Mouse (Mus musculus) R1 (cell line): ENCODE results near the gene Nid1.
"Not testable (repeated sequence)": the region's sequence is repeated elsewhere in the genome, so short reads cannot be mapped to it uniquely, and the experiment has no call there.

Experiments
- DNase-seq: peaks from one replicate; pipeline ENCODE4 v3.0.0-alpha.2; 2018; ENCODE audit warnings: low read depth, low spot score

Gene Nid1

DNA sequence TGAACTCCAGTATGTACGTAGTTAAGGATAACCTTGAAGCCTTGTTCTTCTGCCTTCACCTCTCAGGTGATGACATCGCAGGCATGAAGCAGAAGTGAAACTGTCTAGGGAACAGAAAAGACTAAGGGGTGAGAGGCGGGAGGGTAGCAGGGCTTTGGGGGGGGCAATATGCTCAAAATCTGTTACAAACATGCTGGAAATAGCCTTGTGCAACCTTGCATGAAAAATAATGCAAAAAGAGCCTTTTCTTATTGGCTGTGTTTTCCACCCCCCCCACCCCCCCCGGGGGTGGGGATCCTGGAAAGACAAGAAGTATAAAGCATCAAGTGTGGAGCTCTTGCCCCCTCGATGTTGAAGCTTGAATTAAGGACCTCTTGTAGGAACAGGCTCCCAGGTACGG lies 16.0 kb downstream of the Nid1 start:
- not testable (repeated sequence) for DNase-seq

DNA sequence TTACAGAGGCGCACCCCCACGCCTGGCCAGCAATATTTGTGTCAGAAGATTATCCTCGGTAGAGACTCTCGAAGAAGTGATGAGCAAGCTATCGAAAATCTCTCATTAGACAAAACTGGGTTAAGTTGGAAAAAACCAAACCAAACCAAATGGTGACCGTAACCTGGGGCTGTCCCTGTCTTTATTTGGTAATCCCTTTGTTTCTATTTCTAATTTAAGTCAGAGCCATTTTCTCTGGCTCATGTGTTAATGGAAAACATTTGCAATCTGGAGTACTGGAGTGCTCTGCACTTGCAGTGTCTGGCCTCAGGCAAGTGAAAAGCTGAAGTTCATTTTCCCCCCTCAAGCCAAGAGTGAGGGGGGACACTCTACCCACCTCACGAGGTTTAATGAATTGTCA lies 16.9 kb downstream of the Nid1 start:
- not testable (repeated sequence) for DNase-seq

DNA sequence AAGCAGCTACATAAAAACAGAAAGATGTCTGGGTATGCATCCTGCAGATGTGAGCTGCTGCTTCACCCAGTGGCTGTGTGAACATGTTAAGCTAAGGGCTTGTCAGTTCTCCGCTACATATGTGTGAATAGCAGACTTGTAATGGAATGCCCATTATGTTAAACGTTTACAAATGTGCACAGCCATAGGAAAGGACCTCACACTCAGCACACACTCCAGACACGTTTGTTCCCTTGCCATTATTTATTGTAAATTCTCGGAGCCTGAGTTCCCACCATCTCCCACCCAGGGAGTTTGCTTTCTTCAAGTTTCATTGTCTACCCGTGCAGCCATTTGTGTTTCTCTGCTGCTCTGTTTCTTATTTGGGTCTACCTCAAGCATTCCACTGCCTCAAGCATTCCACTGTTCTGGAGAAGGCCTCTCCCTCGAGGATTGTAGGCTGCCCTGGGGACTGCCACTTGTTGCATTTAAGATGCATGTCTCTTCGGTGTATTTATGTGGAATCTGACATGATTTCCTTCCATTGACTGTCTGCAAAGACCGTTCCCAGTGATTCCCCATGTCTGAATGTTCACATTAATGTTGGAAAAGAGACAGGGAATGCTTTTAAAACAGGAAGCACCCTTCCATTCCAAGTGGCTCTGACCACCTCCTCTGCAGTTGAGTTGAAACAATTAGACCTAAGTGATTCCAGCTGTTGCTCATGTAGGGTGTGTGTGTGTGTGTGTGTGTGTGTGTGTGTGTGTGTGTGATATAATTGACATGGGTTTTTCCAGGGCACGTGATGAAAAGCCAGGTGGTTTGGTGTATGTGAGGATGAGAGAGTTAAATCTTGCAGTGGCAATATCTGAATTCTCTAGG lies 18.5 kb downstream of the Nid1 start:
- DNase-seq, result not testable (repeated sequence)

DNA sequence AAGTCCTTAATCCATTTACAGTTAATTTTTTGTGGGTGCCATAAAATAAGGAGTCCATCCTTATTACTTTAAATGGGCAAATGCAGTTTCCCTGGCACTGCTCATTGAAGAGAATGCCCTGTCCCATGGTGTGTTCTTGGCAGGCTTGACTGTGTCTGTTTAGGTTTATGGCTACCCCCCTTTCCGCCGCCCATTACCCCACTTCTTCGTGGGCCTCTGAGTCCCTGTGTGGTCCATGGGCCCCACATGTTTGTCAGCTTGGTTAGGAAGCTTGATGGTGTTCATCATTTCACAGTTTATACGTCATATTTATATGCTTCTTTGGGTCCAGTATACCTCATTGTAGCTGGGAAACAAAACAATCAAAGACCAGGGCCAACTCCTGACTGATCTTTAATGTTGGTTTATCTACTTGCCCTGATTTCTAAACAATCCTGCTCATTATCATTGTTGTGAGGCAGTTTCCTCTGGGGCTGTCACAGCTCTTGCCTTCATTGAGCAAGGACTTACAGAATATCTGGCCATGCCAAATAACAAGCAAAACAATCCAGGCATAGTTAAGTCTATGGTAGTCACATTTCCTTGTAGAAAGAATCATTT lies 20.9 kb downstream of the Nid1 start:
- DNase-seq, result no peak

DNA sequence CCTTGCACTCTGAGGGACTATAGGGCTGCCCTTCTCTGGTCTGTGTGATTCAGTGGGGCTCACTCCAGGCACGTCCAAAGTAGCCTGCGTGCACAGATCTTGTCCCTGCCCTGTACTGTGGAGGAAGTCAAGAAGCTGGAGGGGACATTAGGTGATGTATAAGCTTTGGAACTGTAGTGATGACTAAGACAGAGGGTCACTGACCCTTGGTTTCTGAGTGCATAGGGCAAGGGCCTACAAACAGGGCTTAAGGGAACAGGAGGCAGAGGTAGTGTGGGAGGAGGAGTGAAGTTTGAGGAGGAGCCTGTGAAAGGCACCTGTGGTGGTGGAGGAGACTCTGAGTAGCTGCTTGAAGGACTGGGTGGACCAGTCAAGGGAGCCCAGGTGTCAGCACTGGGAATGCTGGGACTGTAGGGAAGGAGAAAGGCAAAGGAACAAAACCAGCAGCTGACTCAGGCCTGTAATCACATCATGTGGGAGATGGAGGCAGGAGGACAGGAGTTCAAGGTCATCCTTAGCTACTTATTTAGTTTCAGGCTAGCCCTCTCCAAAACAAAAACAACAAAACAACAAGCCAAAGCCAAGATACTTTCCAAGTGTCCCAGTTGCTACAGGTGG lies 23.3 kb downstream of the Nid1 start:
- peak; percentile 67 for DNase-seq

DNA sequence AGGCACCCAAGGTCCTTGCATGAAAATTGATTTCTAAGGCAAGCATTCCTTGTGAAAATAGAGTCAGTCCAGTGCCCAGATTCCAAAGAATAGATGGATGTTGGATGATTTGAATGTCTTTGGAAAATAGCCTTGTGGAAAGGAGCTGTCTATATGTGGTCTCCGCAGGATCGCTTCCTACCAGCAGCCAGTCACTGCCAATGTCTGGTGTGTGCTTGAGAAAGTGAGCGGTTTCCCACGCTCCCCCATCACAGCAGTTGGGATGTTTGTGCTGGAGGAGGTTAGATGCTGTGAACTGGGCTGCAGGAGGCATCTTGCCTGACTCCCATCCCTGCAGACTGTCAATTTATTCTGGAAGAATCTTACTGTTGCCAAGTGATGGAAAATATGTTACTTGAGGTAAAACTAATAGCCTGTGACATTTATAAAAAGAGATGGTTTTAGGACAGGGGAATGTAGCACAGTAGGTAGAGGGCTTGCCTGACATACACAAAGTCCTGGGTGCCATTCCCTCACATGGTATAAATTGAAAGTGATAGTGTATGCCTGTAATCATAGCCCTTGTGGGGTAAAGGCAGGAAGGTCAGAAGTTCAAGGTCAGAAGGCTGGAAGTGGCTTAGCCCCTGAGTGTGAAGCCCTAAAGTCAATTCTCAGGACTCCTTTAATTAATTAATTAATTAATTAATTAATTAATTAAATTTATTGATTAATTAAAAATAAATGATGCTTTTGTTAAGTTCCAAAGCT lies 24.3 kb downstream of the Nid1 start:
- DNase-seq, result peak; percentile 55

DNA sequence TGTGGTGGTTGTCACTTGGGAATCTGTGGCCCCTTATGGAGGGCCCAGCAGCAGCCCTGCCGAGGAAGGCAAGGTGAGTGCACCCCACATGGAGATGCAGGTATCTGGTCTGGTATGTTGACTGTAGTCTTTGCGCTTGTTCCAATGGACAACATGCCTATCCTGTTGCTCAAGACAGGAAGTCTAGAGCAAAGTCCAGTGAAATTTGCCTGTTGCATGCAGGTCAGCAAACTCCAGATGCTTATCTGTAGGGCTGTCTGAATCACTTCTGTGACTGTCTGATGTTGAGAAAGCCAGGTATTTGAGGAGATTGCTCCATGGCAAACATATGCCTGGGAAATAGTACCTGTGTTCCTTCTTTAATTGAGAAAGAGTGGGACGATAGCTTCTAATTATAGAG lies 26.6 kb downstream of the Nid1 start:
- DNase-seq, result no peak

DNA sequence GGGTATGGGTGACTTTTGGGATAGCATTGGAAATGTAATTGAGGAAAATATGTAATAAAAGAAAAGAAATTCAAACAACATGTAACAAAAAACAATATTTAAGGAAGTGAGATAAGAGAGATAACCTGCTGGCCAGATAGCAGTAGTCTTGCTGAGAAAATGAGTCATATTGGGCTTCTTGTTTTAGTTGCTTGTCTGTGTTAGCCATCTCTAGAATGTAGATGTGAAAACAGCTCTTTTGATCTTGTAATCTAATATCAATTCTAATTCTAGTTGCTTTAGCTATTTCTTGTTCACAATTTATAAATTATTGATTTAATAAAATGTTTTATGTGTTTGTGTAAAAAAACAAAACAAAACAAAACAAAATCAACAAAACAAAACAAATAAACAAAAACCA lies 29.9 kb downstream of the Nid1 start:
- not testable (repeated sequence) for DNase-seq

DNA sequence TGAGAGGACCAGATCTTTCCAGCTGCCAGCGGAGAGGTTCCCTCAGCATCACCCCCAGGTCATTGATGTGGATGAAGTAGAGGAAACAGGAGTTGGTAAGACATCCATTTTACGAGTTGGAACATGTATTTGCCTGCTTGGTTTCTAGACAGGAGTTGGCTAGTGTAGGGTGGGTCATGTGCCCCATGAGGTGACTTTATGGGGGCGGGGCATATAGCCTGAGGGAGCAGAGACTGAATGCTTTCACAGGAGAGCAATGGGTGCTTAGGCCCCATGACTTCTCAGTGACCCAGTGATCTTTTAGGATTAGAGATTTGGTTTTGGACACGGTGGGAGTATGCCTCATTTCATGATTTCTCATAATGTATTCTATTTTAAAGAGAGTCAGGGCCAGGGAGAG lies 31.2 kb downstream of the Nid1 start:
- no peak for DNase-seq

DNA sequence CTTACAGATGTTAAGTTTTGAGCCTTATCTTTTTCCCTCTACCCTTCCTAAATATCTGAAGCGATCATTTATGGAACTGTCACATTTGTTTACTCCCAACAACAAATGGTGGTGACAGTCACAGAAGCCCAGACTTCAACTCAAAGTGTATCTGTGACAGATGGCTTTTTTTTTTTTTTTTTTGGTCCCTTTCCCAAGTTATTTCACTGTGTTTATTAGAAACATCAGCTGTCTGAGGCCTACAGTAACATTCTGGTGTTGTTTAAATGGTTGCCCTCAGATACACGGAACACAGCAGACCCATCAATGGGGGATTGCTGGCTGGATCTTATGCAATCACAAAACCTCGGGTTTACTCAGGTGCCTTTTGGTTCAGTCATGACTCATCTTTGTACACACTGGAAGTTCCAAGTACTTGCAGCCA lies 34.0 kb downstream of the Nid1 start:
- DNase-seq, result no peak

DNA sequence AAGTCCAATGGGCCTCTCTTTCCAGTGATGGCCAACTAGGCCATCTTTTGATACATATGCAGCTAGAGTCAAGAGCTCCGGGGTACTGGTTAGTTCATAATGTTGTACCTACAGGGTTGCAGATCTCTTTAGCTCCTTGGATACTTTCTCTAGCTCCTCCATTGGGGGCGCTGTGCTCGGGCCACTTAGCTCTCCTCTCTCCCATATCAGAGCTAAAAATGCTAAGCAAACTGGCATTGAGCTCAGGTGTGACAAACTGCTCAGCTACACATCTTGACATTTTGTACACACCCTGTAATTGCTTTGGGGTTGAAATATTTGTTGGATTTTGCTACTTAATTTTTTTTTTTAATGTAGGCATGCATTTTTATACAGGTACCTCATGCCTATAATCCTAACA lies 37.1 kb downstream of the Nid1 start:
- peak; percentile 58 for DNase-seq

DNA sequence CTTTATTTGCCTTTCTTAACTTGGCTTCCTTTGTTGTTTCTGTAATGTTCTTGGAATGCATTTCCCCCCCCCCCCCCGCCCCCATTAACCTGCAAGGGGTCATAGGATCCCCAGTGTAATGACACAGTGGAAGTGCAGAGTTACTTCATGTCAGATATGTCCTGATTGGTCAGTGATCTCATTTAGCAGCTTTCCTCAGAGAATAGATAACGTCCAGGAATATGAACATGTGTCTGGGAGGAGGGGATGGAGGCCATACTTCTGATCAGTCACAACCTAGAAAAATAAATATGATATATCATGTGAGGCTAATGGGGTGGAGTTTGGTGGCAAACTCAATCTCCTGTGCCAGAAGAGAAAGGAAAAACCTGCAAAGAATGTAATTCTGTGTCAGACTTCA lies 37.6 kb downstream of the Nid1 start:
- no peak for DNase-seq

DNA sequence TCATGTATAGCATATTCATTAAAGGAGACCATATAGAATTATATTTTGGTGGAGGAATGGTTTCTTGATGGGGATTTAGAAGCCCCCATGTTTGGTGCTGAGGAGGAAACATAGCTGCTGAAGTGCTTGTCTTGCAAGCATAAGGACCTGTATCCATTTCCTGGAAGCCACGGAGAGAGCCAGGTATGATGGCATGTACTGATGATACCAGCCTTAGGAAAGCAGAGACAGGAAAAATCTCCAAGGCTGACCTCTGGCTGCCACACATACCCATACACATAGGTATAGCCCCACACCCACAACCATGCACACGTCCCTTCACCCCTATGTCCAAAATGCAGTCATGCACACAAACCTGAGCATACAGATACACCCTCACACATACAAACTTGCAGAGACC lies 39.2 kb downstream of the Nid1 start:
- no peak for DNase-seq

DNA sequence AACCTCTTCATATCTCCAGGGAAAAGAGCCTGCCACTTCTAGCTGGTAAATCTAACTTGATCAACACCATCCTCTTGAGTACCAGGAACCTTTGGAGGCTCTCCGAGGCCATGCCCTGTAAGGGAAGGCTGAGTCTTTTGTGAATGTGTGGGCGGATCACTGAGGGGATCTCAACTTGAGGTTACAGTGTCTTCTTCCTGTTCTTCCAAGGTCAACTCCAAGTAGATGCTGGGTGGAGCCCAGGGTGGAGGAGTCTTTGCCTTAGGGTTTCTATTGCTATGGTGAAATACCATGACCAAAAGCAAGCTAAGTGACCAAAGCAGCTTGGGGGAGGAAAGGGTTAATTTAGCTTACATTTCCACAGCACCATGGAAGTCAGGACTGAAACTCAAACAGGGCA lies 39.7 kb downstream of the Nid1 start:
- no peak for DNase-seq

DNA sequence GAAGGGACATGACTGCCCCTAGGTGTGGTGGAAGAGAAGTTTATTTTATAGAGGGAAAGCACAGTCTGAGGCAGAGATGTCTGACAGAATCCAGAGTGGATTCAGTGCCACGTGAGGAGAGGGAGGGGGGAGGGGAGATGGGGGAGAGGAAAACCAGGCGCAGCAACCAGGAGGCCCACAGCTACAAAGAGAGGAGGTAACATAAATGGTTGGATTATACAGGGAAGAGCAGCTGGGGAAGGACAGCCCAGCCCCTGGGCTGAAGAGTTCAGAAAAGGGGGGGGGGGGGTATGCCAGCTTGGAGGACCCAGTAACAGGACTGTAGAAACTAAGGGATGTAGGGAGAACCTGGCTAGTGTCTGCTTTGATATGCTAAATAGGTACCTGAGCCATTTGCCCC lies 42.6 kb downstream of the Nid1 start:
- DNase-seq, result no peak

DNA sequence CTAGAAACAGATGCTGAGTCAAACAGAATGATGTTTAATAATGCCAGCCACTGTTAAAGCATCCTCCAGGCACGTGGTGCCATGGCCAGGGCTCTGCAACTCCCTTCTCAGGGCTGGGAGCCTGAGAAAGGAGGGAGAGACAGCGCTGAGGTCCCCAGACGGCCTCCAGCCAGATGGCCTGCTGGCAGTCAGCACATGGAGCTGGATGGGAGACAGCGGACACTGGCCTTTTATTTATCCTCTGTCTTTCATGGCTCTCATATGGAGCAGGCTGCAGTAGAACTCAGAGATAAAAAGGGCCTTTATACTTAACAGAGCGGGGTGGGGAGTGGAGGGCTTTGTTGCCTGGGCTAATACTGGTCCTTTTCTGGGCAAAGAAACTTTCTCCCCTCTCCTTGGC lies 43.7 kb downstream of the Nid1 start:
- DNase-seq, result no peak

DNA sequence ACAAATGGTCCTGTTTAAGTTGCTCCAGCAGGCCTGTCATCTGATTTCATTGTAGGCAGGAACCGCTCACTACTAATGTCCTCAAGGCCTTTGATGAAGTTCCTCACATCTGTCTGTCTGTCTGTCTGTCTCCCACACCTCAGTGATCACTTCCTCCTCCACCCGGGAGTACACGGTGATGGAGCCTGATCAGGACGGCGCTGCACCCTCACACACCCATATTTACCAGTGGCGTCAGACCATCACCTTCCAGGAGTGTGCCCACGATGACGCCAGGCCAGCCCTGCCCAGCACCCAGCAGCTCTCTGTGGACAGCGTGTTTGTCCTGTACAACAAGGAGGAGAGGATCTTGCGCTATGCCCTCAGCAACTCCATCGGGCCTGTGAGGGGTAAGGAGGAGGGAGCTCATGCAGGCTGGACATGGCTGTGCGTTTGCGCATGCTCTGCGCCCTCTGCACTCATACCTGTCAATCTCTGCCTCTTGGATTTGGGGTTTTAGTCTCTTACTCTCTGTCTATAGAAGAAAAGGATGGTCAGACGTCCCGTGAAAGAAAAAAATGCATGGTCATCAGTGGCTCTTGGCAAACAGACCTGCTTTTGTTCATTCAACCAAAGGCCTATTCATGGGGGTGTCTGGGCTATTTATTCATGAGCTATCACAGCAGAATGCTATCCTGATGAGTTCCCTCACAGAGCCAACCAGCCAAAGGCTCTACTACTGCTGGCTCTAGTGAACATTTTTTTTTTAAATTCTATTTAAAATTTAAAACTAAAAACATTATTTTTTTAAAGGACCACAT lies 44.7 kb downstream of the Nid1 start:
- no peak for DNase-seq

DNA sequence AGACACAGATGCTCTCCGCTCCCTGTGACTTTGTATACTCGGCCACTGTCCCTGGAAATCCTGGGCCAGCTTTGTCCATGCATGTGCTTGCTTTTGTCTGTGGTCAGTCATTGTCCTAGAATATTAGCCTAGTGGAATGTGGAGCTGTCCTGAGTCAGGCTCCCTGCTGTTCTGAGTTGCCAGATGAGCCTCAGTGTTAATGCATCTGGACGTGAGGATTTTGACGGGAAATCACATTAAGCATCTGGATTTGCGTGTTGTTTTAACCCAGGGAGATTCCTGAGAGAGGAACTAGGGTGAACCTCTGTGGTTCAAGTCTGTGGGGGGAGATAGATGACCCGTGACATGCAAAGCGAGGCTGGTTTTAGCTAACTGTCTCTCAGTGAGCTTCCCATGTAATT lies 47.0 kb downstream of the Nid1 start:
- no peak for DNase-seq

DNA sequence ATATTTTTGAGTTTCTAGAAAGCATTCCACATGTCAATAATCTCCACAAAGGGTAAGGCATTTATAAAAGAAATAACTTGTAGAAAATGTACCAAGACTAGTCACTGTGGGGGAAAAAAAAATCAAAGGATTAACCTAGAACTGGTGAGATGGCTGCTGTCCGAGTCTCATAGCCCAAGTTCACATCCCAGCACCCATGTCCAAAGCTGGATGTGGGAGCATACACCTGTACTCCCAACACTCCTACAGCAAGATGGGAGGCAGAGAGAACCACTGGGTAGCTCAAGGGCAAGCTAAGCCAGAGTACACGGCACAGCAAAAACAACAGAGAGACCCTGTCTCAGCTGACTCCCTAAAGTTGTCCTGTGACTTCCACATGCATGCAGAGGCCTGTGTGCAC lies 47.5 kb downstream of the Nid1 start:
- no peak for DNase-seq

DNA sequence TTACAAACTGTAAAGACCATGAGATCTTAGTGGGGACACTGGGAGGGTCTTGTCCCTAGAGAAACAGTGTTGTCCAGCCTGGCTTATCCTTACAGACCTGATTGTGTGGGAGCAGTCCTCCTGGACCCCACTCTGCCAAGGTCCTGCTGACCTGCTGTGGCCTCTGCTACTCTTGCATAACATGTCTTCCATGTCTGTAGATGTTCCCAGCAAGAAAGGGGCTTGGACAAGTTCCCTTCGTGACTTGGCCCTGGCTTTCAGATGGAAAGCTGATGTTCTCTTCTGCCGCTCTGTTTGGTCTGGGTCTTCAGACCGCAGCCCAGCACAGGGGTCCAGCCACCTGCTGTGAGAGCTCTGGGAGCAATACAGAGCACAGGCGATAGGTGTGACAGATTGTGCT lies 48.3 kb downstream of the Nid1 start:
- no peak for DNase-seq

DNA sequence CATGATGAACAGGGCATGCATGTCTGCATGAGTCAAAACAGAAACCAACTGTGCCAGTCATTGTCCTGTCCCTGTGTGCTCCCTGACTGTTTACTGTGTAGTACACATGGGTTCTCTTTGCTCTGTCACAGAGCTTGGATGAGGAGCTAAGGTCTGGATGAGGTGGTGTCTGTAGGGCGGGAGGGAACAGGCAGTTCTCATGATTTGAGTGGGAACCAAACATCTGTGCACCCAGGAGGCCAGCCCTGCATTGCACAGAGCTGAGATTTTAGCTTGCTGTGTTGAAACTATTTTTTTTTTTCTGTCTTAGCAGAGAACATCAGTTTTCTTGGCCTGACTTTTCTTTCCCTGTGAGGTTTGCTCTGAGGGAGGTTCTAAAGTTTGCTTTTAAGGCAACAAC lies 50.5 kb downstream of the Nid1 start:
- DNase-seq, result no peak
